Mouse (Mus musculus) kidney, postnatal 25 days (tissue): ENCODE results near the gene Sycp3.
"Not testable (repeated sequence)": the region's sequence is repeated elsewhere in the genome, so short reads cannot be mapped to it uniquely, and the experiment has no call there.

Experiments
- DNase-seq, 2 experiments: peaks; one replicate each; pipeline ENCODE4 v3.0.0; 2021; ENCODE audit warnings: mixed read lengths in 2 of 2

Sycp3 gene

DNA sequence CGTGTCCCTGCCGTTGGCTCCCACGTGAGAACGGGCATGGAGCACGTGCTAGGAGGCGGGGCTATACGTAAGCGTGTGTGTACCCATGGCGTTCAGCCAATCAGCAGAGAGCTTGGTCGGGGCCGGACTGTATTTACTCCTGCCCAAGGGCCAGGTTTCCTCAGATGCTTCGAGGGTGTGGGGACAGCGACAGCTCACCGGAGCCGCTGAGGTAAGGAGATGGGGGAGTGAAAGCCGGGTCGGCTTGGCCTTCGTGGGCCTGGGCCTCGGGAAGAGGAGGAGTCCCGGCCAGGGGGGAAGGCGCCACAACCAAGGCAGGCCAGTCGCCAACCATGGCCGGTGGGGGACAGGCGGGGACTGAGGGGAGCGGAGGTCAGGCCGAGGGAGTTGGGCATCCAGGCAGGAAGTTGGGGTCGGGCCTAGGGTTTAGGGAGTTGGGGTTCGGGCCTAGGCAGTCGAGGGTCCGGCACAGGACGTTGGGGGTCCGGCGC lies at the start of gene Sycp3:
Sycp3 (plus strand) TSS at position 68 of the 491 bp plus-strand sequence.
- peak; percentile 43 to 71 for DNase-seq

DNA sequence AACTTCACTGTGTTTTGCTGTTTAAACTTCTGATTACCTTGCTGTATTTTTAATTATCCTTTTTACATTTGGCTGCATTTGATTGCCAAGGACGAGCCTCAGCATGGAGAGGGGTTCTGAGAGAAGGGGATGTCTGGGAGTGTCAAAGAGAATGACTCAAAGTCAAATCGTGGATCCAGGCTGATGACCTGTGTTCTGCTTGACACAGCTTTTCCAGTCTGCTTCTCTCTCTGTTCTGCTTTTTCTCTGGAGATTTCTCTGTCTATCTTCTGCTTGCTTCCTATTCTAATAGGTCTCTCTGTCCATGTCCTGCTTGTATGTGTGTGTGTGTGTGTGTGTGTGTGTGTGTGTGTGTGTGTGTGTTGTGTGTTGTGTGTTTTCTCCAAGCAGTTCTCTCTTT lies 49.6 kb upstream of the Sycp3 start:
- DNase-seq = no peak

DNA sequence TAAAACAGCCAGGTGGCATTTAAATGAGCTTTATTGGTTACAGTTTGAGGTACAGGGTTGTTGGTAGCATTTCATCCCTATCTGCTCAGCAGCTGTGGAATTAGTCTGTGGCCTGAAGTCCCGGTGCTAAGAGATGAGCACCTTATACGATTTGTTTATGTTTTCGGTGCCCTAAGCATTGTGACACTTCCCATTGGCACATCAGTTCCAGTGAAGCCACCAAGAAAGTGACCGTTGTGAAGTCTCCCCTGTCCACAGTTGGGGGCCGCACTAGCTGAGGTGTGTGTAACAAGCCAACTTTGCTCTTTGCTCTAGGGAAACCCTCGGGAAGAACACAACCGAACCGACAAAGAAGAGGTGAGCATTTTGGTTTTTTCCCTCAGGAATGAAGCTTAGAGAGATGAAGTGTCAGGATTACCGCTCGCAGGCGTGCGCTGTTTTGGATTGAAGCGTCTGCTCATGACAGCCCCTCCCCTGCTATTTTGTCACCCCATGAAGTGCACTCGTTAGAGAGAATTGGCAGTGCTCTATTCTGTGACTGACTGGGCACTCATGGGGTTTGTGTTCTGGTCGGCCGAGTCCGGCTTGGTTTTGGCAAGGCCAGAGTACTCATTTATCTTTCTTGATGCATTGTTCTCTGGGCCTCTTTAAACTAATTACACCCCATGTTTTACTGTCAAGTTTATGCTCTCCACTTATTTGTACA lies 46.9 kb upstream of the Sycp3 start:
- no peak for DNase-seq

DNA sequence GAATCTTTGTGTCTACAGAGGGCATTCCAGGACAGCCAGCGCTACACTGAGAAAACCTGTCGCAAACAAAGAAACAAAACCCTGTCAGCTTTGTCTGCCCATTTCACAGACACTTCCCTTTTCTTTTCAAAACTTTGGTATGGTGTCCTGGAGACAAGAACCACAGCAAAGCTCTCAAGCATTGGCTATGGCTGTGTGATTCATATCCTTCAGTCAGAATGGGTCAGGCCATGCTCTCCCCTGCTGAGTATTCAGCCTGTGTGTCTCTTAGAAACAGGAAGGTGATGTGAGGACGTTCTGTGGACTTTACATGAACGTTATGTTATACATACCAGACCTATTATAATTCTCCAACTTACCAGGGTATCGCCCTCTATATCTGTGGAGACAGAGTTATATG lies 41.7 kb upstream of the Sycp3 start:
- no peak for DNase-seq

DNA sequence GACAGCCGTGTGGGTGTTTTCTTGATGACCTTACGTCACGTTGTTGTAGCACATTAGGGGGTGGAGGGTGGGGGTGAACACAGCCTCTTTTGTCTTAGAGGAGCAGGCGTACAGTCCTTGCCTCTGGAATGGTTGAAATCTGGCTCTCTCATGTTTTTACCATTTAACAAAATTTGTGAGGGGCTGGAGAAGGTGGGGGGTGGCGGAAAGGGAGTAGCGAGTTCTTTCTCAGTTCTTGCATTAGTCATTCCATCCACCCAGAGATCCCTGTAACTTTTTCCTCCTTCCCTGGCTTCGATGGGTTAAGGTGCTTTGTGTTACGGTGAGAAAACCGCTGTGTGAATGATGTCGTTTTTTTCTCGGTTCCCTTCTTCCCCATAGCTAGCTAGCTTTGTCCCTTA lies 39.2 kb upstream of the Sycp3 start:
- no peak for DNase-seq

DNA sequence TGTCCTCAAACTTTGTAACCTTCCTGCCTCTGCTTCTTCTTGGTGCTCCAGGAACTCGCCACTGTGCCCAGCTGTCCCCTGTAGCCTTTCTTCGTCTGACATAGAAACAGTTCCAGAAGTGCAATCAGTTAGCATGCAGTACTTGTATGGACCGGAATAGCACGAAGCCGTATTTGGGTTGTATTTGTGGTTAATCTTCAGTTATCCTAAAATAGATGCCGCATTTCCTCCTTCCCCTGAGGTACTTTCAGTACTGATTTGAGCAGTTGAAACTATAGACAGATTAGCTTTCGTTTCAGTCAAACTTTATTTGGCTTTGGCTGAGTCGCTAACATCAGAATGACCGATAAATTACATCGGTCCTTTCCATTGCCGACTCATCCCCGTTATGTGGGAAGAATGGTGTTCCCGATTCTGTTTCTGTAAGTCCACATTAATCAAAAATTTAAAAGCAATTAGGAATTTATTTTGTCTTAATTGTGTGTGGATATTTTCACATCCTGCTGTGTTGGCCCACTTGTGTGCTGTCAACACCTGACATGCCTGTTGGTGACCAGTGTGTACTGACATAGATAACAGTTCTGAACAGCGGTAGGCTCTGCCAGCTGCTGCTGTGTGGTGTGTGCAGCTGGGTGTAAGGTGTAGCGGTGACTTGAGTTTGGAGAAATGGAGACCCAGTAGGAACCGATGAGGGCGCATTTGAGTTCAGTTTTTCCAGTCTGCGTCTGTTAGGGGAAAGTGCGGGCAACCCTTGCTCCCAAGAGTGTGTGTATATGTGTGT lies 38.5 kb upstream of the Sycp3 start:
- no peak for DNase-seq

DNA sequence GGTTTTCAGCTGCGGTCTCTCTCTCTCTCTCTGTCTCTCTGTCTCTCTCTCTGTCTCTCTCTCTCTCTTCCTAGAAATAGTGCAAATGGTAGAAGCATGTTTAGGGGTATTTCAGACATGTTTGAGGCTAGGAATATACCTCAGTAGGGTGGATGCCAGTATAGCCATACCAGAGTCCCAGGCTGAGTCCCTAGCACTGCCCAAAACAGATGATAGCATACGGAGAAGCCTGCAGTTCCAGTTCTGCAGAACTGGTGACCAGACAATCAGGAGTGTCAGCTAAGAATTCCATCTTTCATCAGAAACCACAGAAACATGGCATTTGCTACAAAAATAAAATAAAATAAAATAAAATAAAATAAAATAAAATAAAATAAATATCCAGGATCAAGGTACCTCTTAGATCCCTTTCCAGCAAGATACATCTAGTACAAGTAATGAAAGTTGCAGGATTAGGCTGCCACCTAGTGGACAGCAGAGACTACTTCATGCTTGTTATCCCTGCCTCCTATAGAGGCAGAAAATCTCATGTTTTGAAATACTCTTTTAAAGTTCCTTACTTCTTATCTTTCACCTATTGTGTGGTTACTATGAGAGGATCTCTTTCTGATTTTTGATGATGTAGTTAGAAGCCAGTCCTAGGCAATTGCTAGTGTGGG lies 33.1 kb upstream of the Sycp3 start:
- peak; percentile 63 to 71 for DNase-seq

DNA sequence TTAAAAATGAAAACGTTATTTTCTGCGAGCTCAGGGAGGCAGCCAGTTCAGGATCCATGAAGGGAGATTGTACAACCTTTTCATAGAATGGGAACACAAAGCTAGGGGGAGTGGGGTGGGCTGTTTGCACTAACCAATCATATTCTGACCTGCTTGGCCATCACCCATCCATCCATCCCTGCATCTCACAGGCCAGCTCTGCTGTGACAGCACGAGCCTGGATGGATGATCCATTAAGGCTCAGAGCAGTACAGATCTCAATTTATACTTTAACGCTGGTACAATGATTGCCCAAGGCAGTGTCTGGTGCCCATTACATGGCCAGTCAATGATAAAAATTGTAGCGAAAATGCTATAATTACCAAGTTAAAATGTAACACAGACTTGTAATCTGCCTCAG lies 32.5 kb upstream of the Sycp3 start:
- no peak for DNase-seq

DNA sequence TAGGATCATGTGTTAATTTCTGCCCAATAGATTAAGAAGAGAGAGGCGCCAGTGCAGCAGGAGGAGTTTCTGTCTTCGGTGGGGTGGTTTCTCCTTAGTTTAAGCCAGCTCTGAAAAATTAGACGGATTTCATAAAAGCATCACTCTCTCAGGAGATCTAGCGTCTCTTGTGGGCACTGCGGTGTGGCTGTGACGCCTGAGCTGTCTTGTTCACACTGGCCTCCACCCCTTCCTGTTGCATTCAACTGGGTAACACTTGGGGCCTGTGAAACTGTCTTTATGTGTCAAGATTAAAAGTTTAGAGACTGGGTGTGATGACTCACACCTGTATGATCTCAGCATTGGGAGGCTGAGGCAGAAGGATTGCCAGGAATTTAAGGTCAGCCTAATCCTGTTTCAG lies 31.4 kb upstream of the Sycp3 start:
- DNase-seq = no peak

DNA sequence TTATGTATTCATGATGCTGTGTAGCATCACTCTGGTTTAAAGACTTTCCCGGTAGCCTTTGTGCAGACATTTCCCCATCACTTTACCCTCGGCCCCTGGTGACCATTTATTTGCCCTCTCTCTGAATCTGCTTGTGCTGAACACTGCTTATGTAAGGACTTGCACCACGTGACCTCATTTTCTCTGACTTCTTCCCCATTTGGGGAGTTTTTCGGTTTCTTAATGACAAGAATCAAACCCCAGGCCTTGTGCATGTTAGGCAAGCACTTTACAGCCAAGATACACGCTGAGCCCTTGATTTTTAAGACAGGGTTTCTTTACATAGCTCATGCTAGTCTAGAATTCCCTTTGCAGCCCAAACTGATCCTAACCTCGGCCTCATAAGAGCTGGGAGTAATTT lies 18.1 kb upstream of the Sycp3 start:
- DNase-seq = no peak

DNA sequence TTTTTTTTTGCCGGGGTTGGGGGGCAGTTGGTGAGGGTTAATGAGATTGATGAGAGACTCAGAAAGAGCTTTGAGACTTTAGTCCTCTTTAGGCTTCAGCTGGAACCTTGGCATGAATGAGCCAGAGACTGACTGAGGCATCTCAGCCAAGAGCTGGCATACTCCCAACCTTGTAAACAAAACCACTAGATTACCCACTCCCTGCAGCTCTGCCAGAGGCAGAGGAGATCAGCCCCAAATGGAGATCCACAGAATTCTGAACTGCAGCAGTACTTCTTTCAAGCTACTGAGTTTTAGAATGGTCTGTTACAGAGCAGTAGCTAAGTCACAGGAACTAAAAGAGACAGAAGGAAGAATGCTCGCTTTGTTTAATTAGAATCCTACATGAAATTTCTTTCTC lies 8.1 kb upstream of the Sycp3 start:
- no peak for DNase-seq

DNA sequence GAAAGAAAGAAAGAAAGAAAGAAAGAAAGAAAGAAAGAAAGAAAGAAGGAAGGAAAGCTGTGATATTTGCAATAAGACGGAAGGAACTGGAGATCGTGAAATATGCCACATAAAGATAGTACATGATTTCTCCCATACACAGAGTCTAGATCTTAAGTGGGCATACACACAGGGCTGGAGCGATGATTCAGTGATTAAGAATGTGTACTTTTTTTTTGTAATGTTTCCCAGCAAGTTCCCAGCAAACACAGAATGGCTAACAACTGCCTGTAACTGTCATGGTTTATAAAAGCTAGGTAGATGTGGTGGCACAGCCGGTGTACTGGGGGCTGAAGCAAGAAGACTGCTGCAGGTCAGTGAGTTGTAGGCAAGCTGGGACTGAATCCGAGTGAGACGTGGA lies 7.4 kb upstream of the Sycp3 start:
- no peak for DNase-seq

DNA sequence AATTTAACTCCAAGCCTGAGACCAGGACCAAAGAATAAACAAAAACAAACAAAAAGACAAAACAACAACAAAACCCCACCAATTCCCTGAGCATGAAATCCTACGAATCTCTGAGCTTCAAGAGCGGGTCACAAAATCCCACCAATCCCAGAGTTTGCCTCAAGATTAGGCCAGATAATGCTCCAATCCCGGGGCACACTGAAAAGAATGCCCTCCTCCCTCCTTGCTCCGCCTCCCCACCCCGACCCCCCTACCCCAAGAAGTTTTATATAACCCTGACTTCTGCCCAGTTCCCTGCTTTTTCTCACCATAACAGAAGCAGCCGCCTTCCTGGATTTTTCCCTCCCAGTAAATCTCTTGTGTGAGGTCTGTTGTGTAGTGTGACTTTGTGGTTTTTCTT lies 1.6 kb upstream of the Sycp3 start:
- DNase-seq = no peak

DNA sequence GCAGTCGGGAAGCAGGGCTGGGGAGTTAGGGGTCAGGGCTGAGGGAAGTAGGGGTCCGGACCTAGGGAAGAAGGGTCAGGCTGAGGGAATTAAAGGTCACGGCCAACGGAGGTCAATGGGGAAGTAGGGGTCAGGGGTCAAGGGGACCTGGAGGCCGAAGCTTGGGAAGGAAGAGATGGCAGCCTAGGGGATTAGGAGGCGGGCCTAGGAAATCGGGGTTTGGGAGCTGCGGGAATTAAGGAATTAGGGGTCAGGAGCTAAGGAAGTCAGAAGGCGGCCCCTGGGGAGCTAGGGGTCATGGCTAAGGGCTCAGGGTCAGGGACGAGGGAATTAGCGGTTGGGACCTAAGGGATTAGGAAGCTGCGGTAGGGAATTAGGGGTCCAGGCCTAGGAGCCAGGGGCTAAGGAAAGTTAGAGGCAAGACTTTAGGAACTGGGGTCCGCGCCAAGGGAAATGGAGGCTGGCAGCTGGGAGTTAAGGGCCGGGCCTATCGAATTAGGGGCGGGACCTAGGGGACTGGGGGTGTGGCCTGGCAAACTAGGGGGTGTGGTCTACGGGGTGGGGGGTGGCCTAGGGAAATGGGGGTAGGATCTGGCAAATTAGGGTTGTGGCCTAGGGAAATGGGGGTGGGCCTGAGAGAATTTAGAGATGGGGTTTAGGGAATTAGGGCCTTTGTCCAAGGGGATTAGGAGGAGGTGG lies 902 bp downstream of the Sycp3 start:
- peak; percentile 20 to 53 for DNase-seq

DNA sequence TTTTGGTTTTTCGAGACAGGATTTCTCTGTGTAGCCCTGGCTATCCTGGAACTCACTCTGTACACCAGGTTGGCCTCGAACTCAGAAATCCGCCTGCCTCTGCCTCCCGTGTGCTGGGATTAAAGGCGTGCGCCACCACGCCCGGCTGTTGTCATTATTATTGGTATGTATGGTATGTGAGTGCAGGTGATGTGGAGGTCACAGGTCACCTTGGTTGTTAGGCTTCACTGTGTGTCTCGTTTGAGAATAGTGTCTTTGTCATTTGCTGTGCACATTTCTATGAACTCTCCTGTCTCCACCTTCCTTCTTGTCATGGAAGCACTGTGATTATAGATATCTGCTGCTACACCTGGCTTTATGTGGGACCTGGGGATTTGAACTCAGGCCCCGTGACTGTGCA lies 23.5 kb downstream of the Sycp3 start:
- not testable (repeated sequence) for DNase-seq

DNA sequence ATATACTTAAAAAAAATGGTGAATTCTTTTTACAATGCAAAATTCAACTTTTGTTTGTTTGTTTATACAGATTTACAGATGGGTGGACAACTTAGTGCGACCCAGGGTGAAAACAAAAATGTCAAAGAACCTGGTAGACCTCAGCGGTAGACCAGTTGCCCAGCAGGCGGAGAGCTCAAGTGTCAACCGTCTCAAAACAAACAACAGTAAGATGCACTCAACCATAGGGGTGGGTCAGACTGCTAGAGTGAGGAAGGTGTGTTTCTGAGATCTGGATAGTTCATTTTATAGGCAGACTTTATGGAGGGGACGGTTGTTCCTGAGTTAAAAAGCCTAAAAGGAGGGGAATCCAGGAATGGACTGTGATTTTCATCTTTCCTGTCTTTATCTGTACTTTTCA lies 29.3 kb downstream of the Sycp3 start:
- DNase-seq = no peak

DNA sequence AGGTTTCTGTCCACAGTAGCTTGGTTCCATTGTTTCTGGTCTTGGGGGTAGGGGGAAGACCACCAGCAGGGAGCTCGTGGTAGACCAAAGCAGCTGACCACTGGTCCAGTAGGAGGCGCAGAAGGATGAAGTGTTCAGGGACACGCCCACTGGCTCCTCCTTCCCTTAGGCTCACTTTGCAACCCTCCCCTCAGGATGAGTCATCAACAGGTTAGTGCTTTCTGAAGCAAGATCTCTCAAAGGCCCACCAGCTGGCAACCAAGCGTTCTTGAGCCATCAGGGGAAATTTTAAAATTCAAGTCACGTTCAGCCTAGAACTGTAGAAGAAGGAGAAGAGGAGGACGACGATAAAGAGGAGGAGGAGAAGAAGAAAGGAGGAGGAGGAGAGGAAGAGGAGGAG lies 32.3 kb downstream of the Sycp3 start:
- peak; percentile 45 to 59 for DNase-seq

DNA sequence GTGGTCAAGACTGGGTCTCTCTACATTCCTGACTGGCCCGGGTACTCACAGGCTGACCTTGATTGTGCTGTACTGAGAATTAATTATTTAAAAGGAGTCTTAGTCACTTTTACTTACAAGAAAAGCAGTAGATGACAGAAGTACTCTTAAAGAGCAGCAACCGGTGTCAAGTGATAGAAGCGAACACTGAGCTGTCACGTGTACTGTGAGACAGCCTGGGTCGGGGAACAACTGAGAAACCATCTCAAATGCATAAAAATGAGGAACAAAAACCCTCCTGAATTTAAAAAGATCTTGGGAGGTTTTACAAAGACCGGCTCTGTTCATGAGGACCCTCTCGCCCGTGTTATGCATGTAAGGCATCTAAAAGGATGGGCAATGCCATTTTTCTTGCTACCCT lies 33.3 kb downstream of the Sycp3 start:
- DNase-seq = no peak

DNA sequence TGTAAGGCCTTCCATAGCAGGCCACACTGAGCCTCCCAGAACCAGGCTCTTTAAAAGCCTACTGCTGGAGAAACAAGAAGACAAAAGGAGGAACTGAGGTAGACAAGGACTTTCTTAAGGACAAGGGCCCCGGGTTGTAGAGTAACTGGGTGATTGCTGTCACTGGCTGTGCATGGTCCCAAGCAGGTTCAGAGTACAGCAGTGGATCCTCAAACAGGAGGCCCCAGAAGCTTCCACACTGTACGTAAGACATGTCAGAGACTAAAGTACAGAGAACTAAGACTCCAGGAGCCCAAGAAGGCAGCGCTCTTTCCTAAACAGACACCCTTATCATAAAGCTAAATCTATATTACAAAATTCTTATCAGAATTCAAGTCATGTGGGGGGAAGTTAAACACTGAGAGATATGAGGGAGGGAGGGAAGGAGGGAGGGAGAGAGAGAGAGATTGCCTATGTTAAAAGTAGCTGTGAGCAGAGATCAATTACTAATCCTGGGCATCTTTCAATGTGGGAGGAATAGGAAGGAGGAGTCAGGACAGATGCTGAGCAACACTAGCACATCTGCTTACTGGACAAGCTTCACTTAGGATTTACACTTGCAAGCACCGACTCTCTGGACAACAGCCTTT lies 35.7 kb downstream of the Sycp3 start:
- peak in 1 of 2 experiments; percentile 60 for DNase-seq

DNA sequence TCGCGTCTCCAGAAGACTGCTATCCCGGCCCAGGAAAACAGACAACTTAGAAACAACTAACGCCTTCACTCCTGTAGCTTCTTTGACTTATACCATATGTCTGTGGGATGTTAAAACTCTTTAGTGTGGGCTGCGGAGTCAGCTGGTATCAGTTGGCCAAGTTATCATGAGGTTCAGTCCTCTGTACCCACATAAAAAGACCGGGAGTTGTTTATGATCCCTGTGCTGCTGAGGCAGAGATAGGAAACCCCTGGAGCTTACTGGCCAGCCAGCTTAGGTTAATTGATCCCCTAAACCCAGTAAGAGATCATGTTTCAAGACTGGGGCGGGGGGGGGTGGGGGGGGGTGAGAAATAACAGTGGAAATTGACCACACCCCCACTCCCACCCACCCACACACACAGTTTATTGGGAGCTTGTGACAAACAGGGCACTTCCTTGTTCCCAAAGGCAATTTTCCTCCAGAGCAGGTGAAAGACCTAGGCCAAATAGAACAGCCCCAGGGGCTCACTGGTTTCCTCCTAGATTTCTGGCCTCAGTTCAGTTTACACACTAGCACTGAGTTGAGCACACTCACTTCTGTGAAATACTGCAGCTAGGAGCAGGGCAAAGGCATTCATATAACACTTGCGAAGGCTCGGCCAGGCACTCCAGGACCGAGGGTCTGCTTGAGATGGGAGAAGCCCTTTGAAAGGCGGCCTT lies 37.6 kb downstream of the Sycp3 start:
- DNase-seq = no peak

DNA sequence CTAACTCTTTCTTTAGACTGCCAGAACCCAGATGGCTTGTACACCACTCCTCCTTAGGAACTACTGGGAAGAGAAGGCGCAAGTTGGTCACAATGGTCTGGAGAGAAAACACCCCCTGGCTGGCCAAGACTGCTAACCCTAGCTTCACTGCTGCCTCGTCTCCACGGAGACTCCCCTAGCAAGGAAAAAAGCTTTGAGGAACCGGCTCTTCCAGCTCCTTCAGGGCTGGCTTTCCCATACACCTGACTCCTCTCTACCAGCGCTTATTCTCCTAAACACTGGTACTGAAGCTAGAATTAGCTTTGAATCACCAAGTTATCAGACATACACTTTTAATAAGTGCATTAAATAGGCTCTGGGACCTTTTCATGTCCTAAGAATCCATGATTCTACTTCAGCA lies 40.6 kb downstream of the Sycp3 start:
- DNase-seq = no peak

DNA sequence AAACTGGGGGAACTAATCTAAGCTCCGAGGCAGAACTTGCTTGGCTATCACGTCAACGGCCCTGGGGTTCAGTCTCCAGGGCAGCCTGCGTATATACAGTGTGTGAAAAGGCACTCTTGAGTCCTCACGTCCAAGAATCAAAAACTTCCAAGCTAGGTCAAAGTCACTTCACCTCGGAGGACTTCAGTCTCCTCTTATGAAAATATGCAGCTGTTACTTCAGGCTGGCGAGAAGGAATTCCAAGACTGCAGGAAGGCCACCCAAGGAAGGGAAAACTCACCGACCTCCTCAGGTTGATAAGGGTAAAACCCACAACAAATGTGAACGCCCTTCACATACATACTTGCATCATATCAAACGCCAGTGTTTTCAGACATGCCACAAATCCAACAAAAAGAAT lies 42.0 kb downstream of the Sycp3 start:
- DNase-seq = peak in 1 of 2 experiments; percentile 37
